Mouse (Mus musculus) lung, postnatal 10 days (tissue): ENCODE measurements around the gene Xrn1.
"Not testable (repeated sequence)": the region's sequence is repeated elsewhere in the genome, so short reads cannot be mapped to it uniquely, and the experiment has no call there.

Experiments
- DNase-seq: peaks from one replicate; pipeline ENCODE4 v3.0.0; 2021

Xrn1 gene

GRCm38 (mm10) chr9:96054878-96055277, 100.3 kb downstream of the Xrn1 start:
- no peak for DNase-seq

GRCm38 (mm10) chr9:96056417-96057223, 102.1 kb downstream of the Xrn1 start:
- peak; percentile 10 for DNase-seq

GRCm38 (mm10) chr9:96063083-96063802, 108.7 kb downstream of the Xrn1 start:
- DNase-seq, result no peak

GRCm38 (mm10) chr9:96063803-96064475, 109.4 kb downstream of the Xrn1 start:
- DNase-seq, result no peak

GRCm38 (mm10) chr9:96067507-96067906, 112.9 kb downstream of the Xrn1 start:
- DNase-seq, result peak; percentile 22

- no peak for DNase-seq
Measured at GRCm38 (mm10) chr9:96078752-96079315, 124.3 kb downstream of the Xrn1 start.

GRCm38 (mm10) chr9:96085293-96085692, 130.7 kb downstream of the Xrn1 start:
- DNase-seq, result no peak

GRCm38 (mm10) chr9:96087671-96088070, 133.1 kb downstream of the Xrn1 start:
- no peak for DNase-seq

GRCm38 (mm10) chr9:96088456-96088855, 133.9 kb downstream of the Xrn1 start:
- not testable (repeated sequence) for DNase-seq

GRCm38 (mm10) chr9:96092637-96093036, 138.1 kb downstream of the Xrn1 start:
- not testable (repeated sequence) for DNase-seq

GRCm38 (mm10) chr9:96093221-96093620, 138.7 kb downstream of the Xrn1 start:
- no peak for DNase-seq

GRCm38 (mm10) chr9:96094341-96094740, 139.8 kb downstream of the Xrn1 start:
- DNase-seq, result no peak

GRCm38 (mm10) chr9:96095192-96095591, 140.6 kb downstream of the Xrn1 start:
- DNase-seq, result no peak

GRCm38 (mm10) chr9:96102846-96103245, 148.3 kb downstream of the Xrn1 start:
- no peak for DNase-seq
